Mouse (Mus musculus) hindbrain, embryonic 10.5 days (tissue): ENCODE measurements around the gene Fkbp10. TPM values are rescaled to one million over a fixed set of nuclear protein-coding genes. Genes with fewer than 3 reads are reported as not detected.
A peak's percentile ranks its signal among the peaks of the same experiment; 100 is the strongest.

Experiments
- DNase-seq: peaks from one replicate; pipeline ENCODE4 v3.0.0-alpha.2; 2017; ENCODE audit warnings: low spot score
- H3K27ac ChIP-seq: fragments of 300-500 bp; sonication (generic); 2 replicates; pipeline ENCODE4 v1.5.1; 2016; ENCODE audit warnings: mild to moderate bottlenecking, moderate library complexity
- H3K27me3 ChIP-seq: fragments of 300-500 bp; sonication (generic); 2 replicates; pipeline ENCODE4 v1.6.1; 2016; ENCODE audit warnings: mild to moderate bottlenecking; ENCODE audit not compliant: poor library complexity, insufficient read depth, severe bottlenecking
- H3K36me3 ChIP-seq: fragments of 300-500 bp; sonication (generic); 2 replicates; pipeline ENCODE4 v1.6.1; 2016; ENCODE audit warnings: mild to moderate bottlenecking, moderate library complexity
- H3K4me1 ChIP-seq: fragments of 300-500 bp; sonication (generic); replicated peaks from 2 replicates; pipeline ENCODE4 v1.6.1; 2016; ENCODE audit warnings: mild to moderate bottlenecking
- H3K4me3 ChIP-seq: fragments of 300-500 bp; sonication (generic); 2 replicates; pipeline ENCODE4 v1.5.1; 2016; ENCODE audit warnings: mild to moderate bottlenecking, moderate library complexity
- H3K9me3 ChIP-seq: fragments of 300-500 bp; sonication (generic); 2 replicates; pipeline ENCODE4 v1.6.1; 2016; ENCODE audit warnings: mild to moderate bottlenecking, moderate library complexity
- WGBS: fragments of 180-500 bp; shearing (Covaris S2); methylation state at CpG from one replicate; pipeline ENCODE4 v1.1.7; 2016; 5-methylcytosine and 5-hydroxymethylcytosine counted together
- polyA plus RNA-seq: library from polyadenylated mRNA; unstranded; fragments of >200 nt; fragmentation: Nextera tagmentation; extraction: Ambion mirVana; gene quantifications from 2 replicates; pipeline ENCODE4 v1.2.1, GENCODE M21; 2016

Gene Fkbp10
- polyA plus RNA-seq, 1 experiment from 2014 or later = 52.0 TPM

- DNase-seq = no peak
- Histone ChIP-seq H3K9me3 (no peaks in the 10 kb centered on the region), H3K27ac (no peak overlapping the region), H3K4me3 (no peak overlapping the region), H3K27me3 (no peaks in the 10 kb centered on the region), H3K4me1 (peaks cover 6% of the 10 kb centered on the region; the same call in 1 of the 2 replicates), H3K36me3 (peaks cover 62% of the 10 kb centered on the region)
- 88% methylated on average over 7 of the region's 7 CpGs for WGBS
Observed at GRCm38 (mm10) chr11:100430052-100430451, 14.6 kb downstream of the Fkbp10 start.

DNA sequence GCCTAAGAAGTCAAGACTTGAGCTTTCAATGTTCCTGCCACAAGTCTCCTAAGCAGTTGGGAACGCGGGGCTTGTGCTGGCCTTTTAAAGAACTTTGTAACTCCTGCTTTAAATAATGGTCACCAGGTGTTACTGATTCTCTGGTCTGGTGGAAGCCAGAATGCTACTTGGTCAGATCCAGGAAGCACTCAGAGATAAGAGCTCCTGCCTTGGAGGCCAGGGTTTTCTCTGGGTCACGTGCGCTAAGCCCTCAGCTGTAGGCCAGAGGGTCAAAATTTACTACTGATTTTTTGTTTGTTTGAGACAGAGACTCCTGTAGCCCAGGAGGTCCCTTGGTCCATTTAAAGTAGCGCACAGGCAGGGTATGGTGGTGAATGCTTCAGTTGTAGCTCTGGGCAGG is 16.5 kb downstream of the Fkbp10 start:
- H3K27ac ChIP-seq = no peak overlapping the region
- no peak overlapping the region for H3K4me3 ChIP-seq
- no peak for DNase-seq
- 92% methylated on average over 5 of the region's 5 CpGs for WGBS
- H3K4me1 ChIP-seq = peaks cover 20% of the 10 kb centered on the region
- no peaks in the 10 kb centered on the region for H3K27me3 ChIP-seq
- peaks cover 77% of the 10 kb centered on the region for H3K36me3 ChIP-seq
- H3K9me3 ChIP-seq = no peaks in the 10 kb centered on the region

DNA sequence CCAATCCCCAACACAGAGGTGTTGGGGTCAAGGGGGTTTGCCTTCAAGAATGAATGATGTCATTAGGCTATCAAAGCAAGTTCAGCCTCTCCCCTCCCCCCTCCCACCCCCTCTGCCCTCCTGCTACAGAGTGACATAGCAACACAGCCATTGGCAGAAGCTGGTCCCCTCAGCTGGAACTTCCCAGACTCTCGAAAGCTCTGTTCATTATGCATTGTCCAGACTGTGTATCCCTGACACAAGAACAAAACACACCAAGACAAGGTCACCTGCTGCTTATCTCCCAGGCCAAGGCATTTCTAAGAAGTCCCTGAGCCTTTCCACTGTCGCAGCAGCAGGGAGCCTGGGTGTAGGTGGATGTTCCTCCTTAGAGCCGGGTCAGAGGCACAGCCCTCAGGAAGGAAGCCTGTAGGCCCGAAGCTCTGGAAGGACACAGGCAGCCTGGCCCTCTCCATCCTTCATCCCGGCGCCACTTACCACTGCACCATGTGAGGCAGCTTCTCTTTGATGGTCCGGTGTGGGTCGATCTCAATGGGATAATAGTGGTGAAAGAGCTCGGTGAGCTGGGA is 20.3 kb downstream of the Fkbp10 start:
- H3K27me3 ChIP-seq = no peaks in the 10 kb centered on the region
- 34% methylated on average over 9 of the region's 9 CpGs for WGBS
- DNase-seq = peak; percentile 39
- peaks cover 34% of the 10 kb centered on the region for H3K4me1 ChIP-seq
- peaks cover 81% of the 10 kb centered on the region for H3K36me3 ChIP-seq
- H3K27ac ChIP-seq = no peak overlapping the region
- H3K9me3 ChIP-seq = no peaks in the 10 kb centered on the region
- H3K4me3 ChIP-seq = no peak overlapping the region; the same call in 1 of the 2 replicates

DNA sequence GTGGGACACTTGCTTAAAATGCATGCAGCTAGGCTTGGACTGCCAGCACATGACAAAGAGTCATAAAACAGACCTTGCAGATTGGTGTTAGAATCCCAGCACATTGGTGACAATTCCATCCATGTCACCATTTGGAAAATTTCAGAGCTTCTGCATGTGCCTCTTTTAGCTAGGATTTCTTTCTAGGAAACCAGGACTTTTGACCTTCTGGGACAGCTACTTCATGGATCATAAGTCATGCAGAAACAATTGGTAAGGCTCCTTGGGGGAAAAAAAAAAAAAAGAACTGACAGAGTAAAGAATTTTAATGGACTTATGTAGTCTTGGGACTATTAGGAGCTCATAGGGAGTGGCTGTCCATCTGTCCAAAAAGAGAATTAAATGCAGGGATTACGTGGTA is 22.4 kb downstream of the Fkbp10 start:
- no peak overlapping the region for H3K4me3 ChIP-seq
- DNase-seq = no peak
- 77% methylated on average over 1 of the region's 1 CpGs for WGBS
- no peak overlapping the region for H3K27ac ChIP-seq
- H3K4me1 ChIP-seq = peaks cover 46% of the 10 kb centered on the region
- no peaks in the 10 kb centered on the region for H3K9me3 ChIP-seq
- H3K27me3 ChIP-seq = no peaks in the 10 kb centered on the region
- H3K36me3 ChIP-seq = peaks cover 62% of the 10 kb centered on the region

DNA sequence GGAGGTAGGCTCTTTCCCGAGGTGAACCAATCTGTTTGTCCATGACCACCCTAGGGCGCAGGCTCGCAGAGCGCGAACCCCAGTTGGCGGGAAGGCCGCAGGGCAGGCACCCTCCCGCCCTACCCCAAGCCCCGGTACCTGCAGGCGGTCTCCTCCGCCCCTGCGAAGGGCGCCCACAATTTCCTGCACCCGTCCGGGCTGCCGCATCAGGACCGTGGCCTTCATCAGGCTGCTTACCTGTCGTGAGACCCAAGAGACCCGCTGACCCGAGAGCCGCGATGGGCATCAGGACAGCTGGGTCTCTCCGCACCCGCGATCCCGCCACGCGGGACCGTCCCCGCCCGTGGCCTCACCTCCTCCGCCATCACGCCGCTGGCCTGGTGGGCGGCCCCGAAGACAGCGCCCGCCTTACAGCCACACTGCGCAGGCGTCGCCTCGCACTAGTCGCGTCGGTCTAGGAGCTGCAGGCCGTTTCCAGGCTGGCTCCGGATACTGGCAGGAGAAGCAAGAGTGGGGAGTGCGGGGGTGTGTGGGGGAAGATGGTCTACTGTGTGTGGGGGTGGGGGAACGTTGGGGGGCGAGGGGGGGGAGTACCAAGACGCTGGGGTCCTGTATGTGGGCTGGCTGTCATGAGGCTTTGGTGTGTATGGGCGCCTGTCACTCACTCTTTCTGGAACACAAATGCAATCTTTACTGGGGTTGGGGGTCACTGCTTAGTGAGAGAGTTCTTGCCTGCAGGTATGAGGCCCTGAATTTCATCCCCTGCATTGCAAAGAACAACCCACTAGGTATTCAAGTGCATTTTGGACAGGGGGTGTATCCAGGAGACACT is 25.4 kb downstream of the Fkbp10 start:
- Histone ChIP-seq H3K27ac (peak overlapping the region; percentile 93), H3K9me3 (no peaks in the 10 kb centered on the region), H3K4me3 (peak overlapping the region; percentile 76), H3K4me1 (peaks cover 36% of the 10 kb centered on the region), H3K27me3 (no peaks in the 10 kb centered on the region), H3K36me3 (peaks cover 38% of the 10 kb centered on the region)
- peak; percentile 78 for DNase-seq
- 2% methylated on average over 52 of the region's 52 CpGs for WGBS

GRCm38 (mm10) chr11:100441797-100442196 is 26.3 kb downstream of the Fkbp10 start, which contains the start of the genes Nt5c3b and Klhl10:
TSS of gene Nt5c3b (minus strand) at chr11:100441808.
TSS of gene Klhl10 (plus strand) at chr11:100441917.
- no peaks in the 10 kb centered on the region for H3K9me3 ChIP-seq
- H3K27ac ChIP-seq = peak within 1 kb of the TSS; percentile 93
- WGBS = 90% methylated on average over 8 of the region's 8 CpGs
- peaks cover 29% of the 10 kb centered on the region for H3K36me3 ChIP-seq
- no peak for DNase-seq
- H3K27me3 ChIP-seq = no peaks in the 10 kb centered on the region
- peak within 1 kb of the TSS; percentile 76 for H3K4me3 ChIP-seq
- H3K4me1 ChIP-seq = peaks cover 27% of the 10 kb centered on the region

DNA sequence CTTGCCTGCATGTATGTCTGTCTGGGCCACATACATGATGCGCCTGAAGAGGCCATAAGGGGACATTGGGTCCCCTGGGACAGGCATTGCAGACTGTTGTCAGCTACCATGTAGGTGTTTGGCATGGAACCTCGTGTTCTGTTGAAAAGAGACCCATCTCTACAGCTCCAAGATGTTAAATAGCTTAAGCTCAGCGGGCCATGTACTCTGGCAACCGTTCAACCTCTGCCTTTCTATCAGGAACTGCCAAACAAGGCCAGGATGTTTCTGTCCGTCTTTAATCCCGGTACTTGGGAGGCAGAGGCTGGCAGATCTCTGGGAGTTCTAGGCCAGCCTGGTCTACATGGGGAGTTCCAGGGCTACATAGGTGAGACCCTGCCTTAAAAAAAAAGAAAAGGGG is 27.1 kb downstream of the Fkbp10 start:
- Histone ChIP-seq H3K36me3 (peaks cover 20% of the 10 kb centered on the region), H3K27ac (no peak overlapping the region), H3K9me3 (no peaks in the 10 kb centered on the region), H3K4me1 (peaks cover 25% of the 10 kb centered on the region), H3K27me3 (no peaks in the 10 kb centered on the region), H3K4me3 (no peak overlapping the region)
- WGBS = 90% methylated on average over 6 of the region's 6 CpGs
- no peak for DNase-seq

- H3K9me3 ChIP-seq = no peaks in the 10 kb centered on the region
- H3K27me3 ChIP-seq = no peaks in the 10 kb centered on the region
- no peaks in the 10 kb centered on the region for H3K4me1 ChIP-seq
- H3K4me3 ChIP-seq = no peak overlapping the region
- DNase-seq = no peak
- no peak overlapping the region for H3K27ac ChIP-seq
- peaks cover 60% of the 10 kb centered on the region for H3K36me3 ChIP-seq
- 86% methylated on average over 4 of the region's 4 CpGs for WGBS
Observed at GRCm38 (mm10) chr11:100457247-100457646, 41.8 kb downstream of the Fkbp10 start.

GRCm38 (mm10) chr11:100457711-100458110 is 42.2 kb downstream of the Fkbp10 start:
- Histone ChIP-seq H3K9me3 (no peaks in the 10 kb centered on the region), H3K4me3 (no peak overlapping the region), H3K27ac (no peak overlapping the region), H3K4me1 (no peaks in the 10 kb centered on the region), H3K27me3 (no peaks in the 10 kb centered on the region), H3K36me3 (peaks cover 65% of the 10 kb centered on the region)
- 92% methylated on average over 5 of the region's 5 CpGs for WGBS
- DNase-seq = no peak

DNA sequence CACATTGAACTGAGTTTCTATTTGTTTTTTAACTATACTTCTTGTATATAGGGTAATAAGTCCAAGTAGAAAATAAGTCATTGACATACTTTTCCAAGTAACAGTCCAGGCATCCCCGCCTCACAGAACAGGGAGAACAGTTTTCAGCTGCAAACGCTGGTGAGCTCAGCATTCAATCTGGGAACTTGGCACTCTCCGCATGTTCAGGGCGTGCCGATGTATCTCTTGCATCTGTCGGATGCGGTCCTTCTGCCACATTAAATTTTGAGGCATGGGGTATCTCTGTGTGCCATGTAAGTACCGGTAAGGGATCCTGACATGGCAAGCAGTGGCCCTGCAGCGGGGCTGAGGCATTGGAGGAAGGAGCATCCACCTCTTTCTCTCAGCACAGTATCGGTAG is 47.2 kb downstream of the Fkbp10 start:
- Histone ChIP-seq H3K36me3 (peaks cover 73% of the 10 kb centered on the region), H3K27me3 (no peaks in the 10 kb centered on the region), H3K9me3 (no peaks in the 10 kb centered on the region), H3K4me1 (no peaks in the 10 kb centered on the region), H3K27ac (no peak overlapping the region), H3K4me3 (no peak overlapping the region)
- WGBS = 93% methylated on average over 10 of the region's 10 CpGs
- DNase-seq = no peak

DNA sequence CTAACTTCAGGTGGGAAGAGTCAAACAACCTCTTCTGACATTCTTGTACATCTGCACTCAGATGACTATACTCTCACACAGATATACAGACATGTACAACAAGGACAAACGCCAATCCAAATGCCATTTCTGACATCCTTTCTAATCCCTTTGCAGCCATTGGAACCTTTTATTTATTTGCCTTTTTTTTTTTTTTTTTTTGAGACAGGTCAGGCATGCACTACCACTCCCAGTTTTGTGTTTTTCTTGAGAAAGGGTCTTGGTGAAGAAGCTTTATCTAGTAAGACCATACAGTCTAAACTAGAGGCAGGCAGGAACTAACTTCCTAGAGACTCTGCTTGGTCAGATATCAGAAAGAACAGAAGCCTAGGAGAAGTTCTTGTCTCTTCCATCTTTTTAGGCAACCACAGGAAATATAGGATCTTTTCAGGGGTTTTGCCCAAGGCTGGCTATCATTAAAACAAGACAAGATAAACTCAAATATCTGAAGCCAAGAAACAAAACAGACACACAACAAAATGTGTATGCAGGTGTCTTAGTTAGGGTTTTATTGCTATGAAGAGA is 49.8 kb downstream of the Fkbp10 start:
- no peaks in the 10 kb centered on the region for H3K9me3 ChIP-seq
- H3K4me3 ChIP-seq = no peak overlapping the region
- H3K27me3 ChIP-seq = no peaks in the 10 kb centered on the region
- 86% methylated on average over 1 of the region's 1 CpGs for WGBS
- H3K36me3 ChIP-seq = peaks cover 70% of the 10 kb centered on the region
- no peak for DNase-seq
- H3K27ac ChIP-seq = no peak overlapping the region
- H3K4me1 ChIP-seq = peaks cover 7% of the 10 kb centered on the region

DNA sequence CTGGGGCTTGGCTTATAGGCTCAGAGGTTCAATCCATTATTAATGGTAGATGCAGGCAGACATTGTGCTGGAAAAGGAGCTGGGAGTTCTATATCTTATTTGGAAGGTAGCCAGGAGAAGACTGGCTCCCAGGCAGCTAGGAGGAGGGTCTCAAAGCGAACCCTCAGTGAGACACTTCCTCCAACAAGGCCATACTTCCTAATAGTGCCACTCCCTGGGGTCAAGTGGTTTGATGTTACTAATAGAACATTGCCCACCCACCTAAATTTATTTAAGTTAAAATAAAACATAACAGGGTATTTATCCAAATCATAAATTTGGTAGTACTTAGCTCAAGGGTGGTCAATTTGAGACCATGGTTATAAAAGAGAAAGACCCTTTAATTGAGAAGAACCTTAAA is 50.3 kb downstream of the Fkbp10 start:
- 92% methylated on average over 1 of the region's 1 CpGs for WGBS
- DNase-seq = no peak
- Histone ChIP-seq H3K9me3 (no peaks in the 10 kb centered on the region), H3K27me3 (no peaks in the 10 kb centered on the region), H3K36me3 (peaks cover 65% of the 10 kb centered on the region), H3K4me1 (peaks cover 12% of the 10 kb centered on the region), H3K4me3 (no peak overlapping the region), H3K27ac (no peak overlapping the region)
